Mouse (Mus musculus) forebrain, embryonic 10.5 days (tissue): ENCODE results near the gene Sh3bp4. TPM values are rescaled to one million over a fixed set of nuclear protein-coding genes. Genes with fewer than 3 reads are reported as not detected.

Experiments used
- DNase-seq: peaks from one replicate; pipeline ENCODE4 v3.0.0-alpha.2; 2017; ENCODE audit warnings: low spot score; ENCODE audit errors: extremely low spot score
- H3K27ac ChIP-seq: fragments of 300-500 bp; sonication (generic); 2 replicates; pipeline ENCODE4 v1.5.1; 2016; ENCODE audit warnings: mild to moderate bottlenecking
- H3K27me3 ChIP-seq: fragments of 300-500 bp; sonication (generic); 2 replicates; pipeline ENCODE4 v1.6.1; 2016; ENCODE audit warnings: mild to moderate bottlenecking; ENCODE audit not compliant: poor library complexity, severe bottlenecking
- H3K36me3 ChIP-seq: fragments of 300-500 bp; sonication (generic); replicated peaks from 2 replicates; pipeline ENCODE4 v1.6.1; 2016; ENCODE audit warnings: mild to moderate bottlenecking, moderate library complexity
- H3K4me1 ChIP-seq: fragments of 300-500 bp; sonication (generic); 2 replicates; pipeline ENCODE4 v1.6.1; 2016
- H3K4me3 ChIP-seq: fragments of 300-500 bp; sonication (generic); 2 replicates; pipeline ENCODE4 v1.5.1; 2016; ENCODE audit warnings: mild to moderate bottlenecking, moderate library complexity
- H3K9me3 ChIP-seq: fragments of 300-500 bp; sonication (generic); 2 replicates; pipeline ENCODE4 v1.6.1; 2016; ENCODE audit warnings: mild to moderate bottlenecking, moderate library complexity
- WGBS: fragments of 180-500 bp; shearing (Covaris S2); methylation state at CpG from one replicate; pipeline ENCODE4 v1.1.7; 2016; 5-methylcytosine and 5-hydroxymethylcytosine counted together
- polyA plus RNA-seq: library from polyadenylated mRNA; unstranded; fragments of >200 nt; fragmentation: Nextera tagmentation; extraction: Ambion mirVana; gene quantifications from 2 replicates; pipeline ENCODE4 v1.2.1, GENCODE M21; 2016

The Sh3bp4 gene
- polyA plus RNA-seq, 1 experiment from 2014 or later: 28.7 TPM

GRCm38 (mm10) chr1:89104066-89104765, 34.0 kb downstream of the Sh3bp4 start:
- Histone ChIP-seq H3K9me3 (no peaks in the 10 kb centered on the region), H3K36me3 (0 out of 2 replicates have a peak, but pooled peaks cover 6% of the 10 kb centered on the region), H3K4me1 (peaks cover 72% of the 10 kb centered on the region), H3K27me3 (no peaks in the 10 kb centered on the region), H3K4me3 (no peak overlapping the region), H3K27ac (peak overlapping the region; percentile 85)
- WGBS: 82% methylated on average over 13 of the region's 13 CpGs
- no peak for DNase-seq

GRCm38 (mm10) chr1:89105891-89106830, 35.9 kb downstream of the Sh3bp4 start:
- Histone ChIP-seq H3K27ac (0 out of 2 replicates have a peak overlapping the region, but pooled peaks have one; percentile 82), H3K9me3 (no peaks in the 10 kb centered on the region), H3K4me1 (peaks cover 90% of the 10 kb centered on the region), H3K36me3 (peaks cover 15% of the 10 kb centered on the region; the same call in 1 of the 2 replicates), H3K4me3 (no peak overlapping the region), H3K27me3 (no peaks in the 10 kb centered on the region)
- DNase-seq: no peak
- 92% methylated on average over 18 of the region's 18 CpGs for WGBS

GRCm38 (mm10) chr1:89107466-89107865, 37.3 kb downstream of the Sh3bp4 start:
- WGBS: 67% methylated on average over 6 of the region's 6 CpGs

DNA sequence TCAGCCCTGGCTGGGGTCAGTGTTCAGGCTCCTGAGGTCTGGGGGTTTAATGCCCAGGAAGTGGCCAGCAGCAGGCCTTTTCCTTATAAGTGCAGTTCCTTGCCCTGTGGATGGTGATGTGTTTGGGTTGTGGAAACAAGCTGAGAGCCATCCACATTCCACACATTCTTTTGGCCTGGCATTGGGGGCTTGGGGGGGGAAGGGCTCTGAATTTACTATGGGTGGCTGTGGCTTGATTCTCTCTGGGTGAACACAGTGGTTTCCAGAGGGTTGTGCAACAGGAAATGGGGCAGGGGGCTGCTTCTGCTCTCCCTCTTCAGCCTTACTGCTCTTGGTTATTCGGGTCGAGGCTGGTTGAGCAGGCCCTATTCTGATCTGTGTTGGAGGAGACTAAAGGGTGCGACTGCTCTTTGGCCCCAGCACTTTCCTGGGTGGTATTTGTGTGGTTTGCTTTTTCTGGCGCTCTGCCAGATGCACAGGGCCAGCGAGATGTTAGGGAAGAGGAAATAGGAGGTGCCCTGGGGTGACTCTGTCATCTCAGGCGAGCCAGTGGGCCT, 38.2 kb downstream of the Sh3bp4 start:
- Histone ChIP-seq H3K4me3 (no peak overlapping the region), H3K27ac (peak overlapping the region; percentile 82), H3K36me3 (peaks cover 36% of the 10 kb centered on the region), H3K9me3 (no peaks in the 10 kb centered on the region), H3K4me1 (peaks cover 86% of the 10 kb centered on the region), H3K27me3 (no peaks in the 10 kb centered on the region)
- WGBS: 34% methylated on average over 6 of the region's 6 CpGs
- peak; percentile 33 for DNase-seq

More at GRCm38 (mm10) chr1:89107466-89107865, 37.3 kb downstream of the Sh3bp4 start:
- Histone ChIP-seq H3K9me3 (no peaks in the 10 kb centered on the region), H3K4me1 (peaks cover 89% of the 10 kb centered on the region), H3K36me3 (peaks cover 27% of the 10 kb centered on the region), H3K27me3 (no peaks in the 10 kb centered on the region), H3K27ac (peak overlapping the region; percentile 82), H3K4me3 (no peak overlapping the region)
- DNase-seq: no peak

DNA sequence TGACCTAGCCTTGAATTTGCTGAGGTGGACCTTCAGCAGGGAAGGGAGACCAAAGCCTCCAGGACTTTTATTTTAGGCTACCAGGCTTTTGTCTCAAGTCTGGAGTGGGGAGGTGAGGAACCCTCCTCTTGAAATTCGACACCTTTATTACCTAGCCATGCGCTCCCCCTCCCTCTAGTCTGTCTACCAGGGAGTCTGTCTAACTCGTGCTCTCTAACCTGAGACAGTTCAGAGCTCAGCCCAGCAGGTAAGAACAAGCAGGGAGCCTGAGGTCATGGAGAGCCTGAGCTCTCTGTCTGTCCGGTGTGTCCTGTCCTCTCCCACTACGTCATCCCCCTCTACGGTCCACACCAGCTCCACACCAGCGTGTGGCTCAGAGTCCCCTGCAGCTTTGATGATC, 39.6 kb downstream of the Sh3bp4 start:
- Histone ChIP-seq H3K4me1 (peaks cover 83% of the 10 kb centered on the region), H3K36me3 (peaks cover 31% of the 10 kb centered on the region), H3K27ac (peak overlapping the region; percentile 82), H3K4me3 (no peak overlapping the region), H3K27me3 (no peaks in the 10 kb centered on the region), H3K9me3 (no peaks in the 10 kb centered on the region)
- WGBS: 54% methylated on average over 7 of the region's 7 CpGs
- no peak for DNase-seq

DNA sequence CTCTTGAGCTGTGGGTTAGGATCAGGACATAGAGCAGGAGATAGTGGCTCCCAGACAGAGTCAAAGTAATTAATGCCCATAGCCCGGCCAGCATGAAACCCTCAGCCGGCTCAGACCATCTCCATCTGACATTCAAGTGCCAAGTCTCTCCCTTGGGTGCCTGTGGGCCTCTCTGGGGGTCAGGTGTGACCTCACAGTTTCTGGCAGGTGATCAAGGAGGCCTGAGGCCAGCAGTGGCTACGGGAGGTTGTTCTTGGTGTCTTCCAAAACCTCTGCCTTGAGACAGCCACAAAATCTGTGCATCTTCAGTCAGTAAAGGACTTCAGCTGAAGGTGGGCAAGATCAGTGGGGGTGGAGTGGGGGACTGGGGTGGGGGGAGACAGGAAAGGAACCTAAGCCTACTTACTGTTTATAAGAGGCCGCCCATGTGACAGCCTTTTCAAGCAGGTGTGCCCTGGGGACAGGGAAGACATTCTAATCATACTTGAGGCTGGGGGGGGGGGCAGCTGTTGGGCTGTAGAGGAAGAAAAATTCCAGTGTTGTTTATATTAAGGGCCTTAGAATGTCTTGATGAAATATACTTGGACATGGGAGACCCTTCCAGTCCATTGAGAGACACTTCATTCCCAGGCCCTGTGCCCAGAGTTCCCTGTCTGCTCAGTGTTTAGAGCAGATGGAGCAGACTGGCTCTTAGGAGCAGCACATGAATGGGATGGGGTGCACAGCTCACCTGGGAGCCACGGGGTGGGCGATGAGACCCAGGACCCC, 40.7 kb downstream of the Sh3bp4 start:
- Histone ChIP-seq H3K27ac (no peak overlapping the region), H3K27me3 (no peaks in the 10 kb centered on the region), H3K36me3 (peaks cover 30% of the 10 kb centered on the region), H3K4me3 (no peak overlapping the region), H3K4me1 (peaks cover 79% of the 10 kb centered on the region), H3K9me3 (no peaks in the 10 kb centered on the region)
- DNase-seq: no peak
- 87% methylated on average over 6 of the region's 6 CpGs for WGBS

DNA sequence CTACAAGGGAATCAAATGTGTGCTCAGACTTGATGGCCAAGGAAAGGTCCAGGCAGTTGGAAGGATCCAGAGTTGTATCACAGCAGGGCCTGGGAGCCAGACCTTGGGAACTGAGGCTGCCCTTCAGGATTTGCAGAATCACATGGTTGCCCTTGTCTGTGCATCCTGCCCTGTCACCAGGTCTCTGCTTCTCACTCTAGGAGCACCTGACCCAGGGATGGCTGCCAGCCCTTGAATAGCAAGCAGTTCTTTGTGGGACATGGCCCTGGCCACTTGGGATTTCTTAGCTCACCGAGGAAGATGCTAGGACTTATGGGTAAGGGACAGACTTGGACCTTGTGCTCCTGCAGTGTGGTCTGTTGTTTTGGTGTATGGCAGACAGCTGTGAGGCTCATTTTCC, 42.3 kb downstream of the Sh3bp4 start:
- DNase-seq: no peak
- H3K4me1 ChIP-seq: peaks cover 79% of the 10 kb centered on the region
- H3K36me3 ChIP-seq: peaks cover 35% of the 10 kb centered on the region
- H3K27ac ChIP-seq: 0 out of 2 replicates have a peak overlapping the region, but pooled peaks have one; percentile 22
- no peaks in the 10 kb centered on the region for H3K9me3 ChIP-seq
- no peak overlapping the region for H3K4me3 ChIP-seq
- 100% methylated on average over 1 of the region's 1 CpGs for WGBS
- no peaks in the 10 kb centered on the region for H3K27me3 ChIP-seq

- Histone ChIP-seq H3K27ac (no peak overlapping the region), H3K4me3 (no peak overlapping the region), H3K9me3 (no peaks in the 10 kb centered on the region), H3K27me3 (no peaks in the 10 kb centered on the region), H3K4me1 (peaks cover 71% of the 10 kb centered on the region), H3K36me3 (peaks cover 35% of the 10 kb centered on the region)
- 89% methylated on average over 3 of the region's 3 CpGs for WGBS
- no peak for DNase-seq
These were observed 43.5 kb downstream of the Sh3bp4 start for GRCm38 (mm10) chr1:89113731-89114130.

- WGBS: 84% methylated on average over 5 of the region's 5 CpGs
- Histone ChIP-seq H3K4me3 (no peak overlapping the region), H3K36me3 (peaks cover 28% of the 10 kb centered on the region), H3K4me1 (peaks cover 62% of the 10 kb centered on the region), H3K27me3 (no peaks in the 10 kb centered on the region), H3K27ac (peak overlapping the region; percentile 65), H3K9me3 (no peaks in the 10 kb centered on the region)
- DNase-seq: no peak
These were observed 46.8 kb downstream of the Sh3bp4 start for GRCm38 (mm10) chr1:89117062-89117461.

DNA sequence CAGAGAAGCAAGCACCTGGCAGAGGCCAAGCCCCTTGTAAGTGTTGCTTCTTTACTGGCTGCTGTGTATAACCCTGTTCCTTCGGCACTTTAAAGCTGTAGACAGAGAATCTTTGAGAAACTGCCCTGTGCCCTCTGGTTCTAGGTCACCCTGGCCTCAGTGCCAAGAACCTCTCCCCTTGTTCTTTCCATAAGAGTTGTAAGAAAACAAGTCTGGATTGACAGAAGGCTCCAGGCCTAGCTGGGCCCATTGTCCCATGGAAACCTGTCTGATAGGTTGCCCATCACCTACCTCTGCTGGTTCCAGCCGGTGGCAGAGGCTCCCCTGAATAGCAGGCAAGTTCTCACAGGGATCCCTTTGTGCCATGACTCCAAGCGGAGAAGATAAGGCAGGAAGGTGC, 47.9 kb downstream of the Sh3bp4 start:
- H3K4me1 ChIP-seq: peaks cover 55% of the 10 kb centered on the region
- no peak for DNase-seq
- peak overlapping the region; percentile 65 for H3K27ac ChIP-seq
- H3K36me3 ChIP-seq: peaks cover 20% of the 10 kb centered on the region
- no peak overlapping the region for H3K4me3 ChIP-seq
- H3K9me3 ChIP-seq: no peaks in the 10 kb centered on the region
- WGBS: 93% methylated on average over 3 of the region's 3 CpGs
- H3K27me3 ChIP-seq: no peaks in the 10 kb centered on the region

GRCm38 (mm10) chr1:89118836-89119235, 48.6 kb downstream of the Sh3bp4 start:
- H3K27me3 ChIP-seq: no peaks in the 10 kb centered on the region
- H3K9me3 ChIP-seq: no peaks in the 10 kb centered on the region
- H3K4me1 ChIP-seq: peaks cover 53% of the 10 kb centered on the region
- H3K4me3 ChIP-seq: no peak overlapping the region
- H3K36me3 ChIP-seq: peaks cover 17% of the 10 kb centered on the region
- 86% methylated on average over 5 of the region's 5 CpGs for WGBS
- H3K27ac ChIP-seq: 0 out of 2 replicates have a peak overlapping the region, but pooled peaks have one; percentile 48
- DNase-seq: no peak

DNA sequence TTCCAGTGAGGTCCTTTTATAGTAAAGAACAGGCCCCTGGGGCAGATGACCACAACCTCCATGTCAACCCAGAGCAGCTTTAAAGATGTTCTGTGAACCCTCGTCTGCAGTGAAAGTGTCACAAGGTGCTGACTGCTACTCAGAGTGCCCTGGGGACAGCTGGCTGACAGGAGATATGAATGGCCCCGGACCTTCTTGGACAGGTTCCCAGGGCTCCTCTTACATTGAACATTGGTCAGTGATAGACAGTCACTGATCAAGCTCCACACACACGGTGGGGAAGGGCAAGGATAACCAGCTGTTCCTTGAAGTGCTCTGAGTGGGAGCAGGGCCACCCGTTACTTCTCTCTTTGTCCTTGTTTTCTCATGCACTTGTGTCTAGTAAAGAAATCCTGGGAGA, 50.1 kb downstream of the Sh3bp4 start:
- H3K9me3 ChIP-seq: no peaks in the 10 kb centered on the region
- H3K36me3 ChIP-seq: peaks cover 20% of the 10 kb centered on the region
- H3K4me3 ChIP-seq: no peak overlapping the region
- H3K27me3 ChIP-seq: no peaks in the 10 kb centered on the region
- no peak for DNase-seq
- H3K27ac ChIP-seq: 0 out of 2 replicates have a peak overlapping the region, but pooled peaks have one; percentile 30
- peaks cover 39% of the 10 kb centered on the region for H3K4me1 ChIP-seq
- 88% methylated on average over 4 of the region's 4 CpGs for WGBS
